Mouse (Mus musculus): ENCODE measurements at regions not wholly inside any gene's neighbourhood (a gene's known extent, or its start where the extent isn't known, plus 50 kb on each side); places are given as distances from the start of the nearest gene placed in this dataset.
"Not testable (repeated sequence)": the region's sequence is repeated elsewhere in the genome, so short reads cannot be mapped to it uniquely, and the experiment has no call there.

GRCm38 (mm10) chrX:50604995-50605394 is 176.7 kb upstream of the Olfr1324 start:
- peak; percentile 50 for TF ChIP-seq CTCF (IDR thresholded peaks at IDR 0.05; ENCODE audit: low read depth)
- not testable (repeated sequence) for H3K4me3 ChIP-seq (ENCODE audit: low read length); DNase-seq (ENCODE audit: low spot score); H3K27me3 ChIP-seq (ENCODE audit: insufficient read depth, low read length); H3K36me3 ChIP-seq (ENCODE audit: insufficient read depth, low read length); H3K9ac ChIP-seq (replicated peaks; ENCODE audit: low read length); H3K4me1 ChIP-seq (ENCODE audit: insufficient read depth, low read length); ATAC-seq; H3K27ac ChIP-seq; H3K9me3 ChIP-seq (ENCODE audit: low read length)
- WGBS: 43% methylated on average over 4 of the region's 4 CpGs
- H3K4me2 ChIP-seq (ENCODE audit: low read depth, low read length): 0 out of 2 replicates have a peak overlapping the region, but pooled peaks have one; percentile 5

GRCm38 (mm10) chrX:50602881-50603280 is 174.6 kb upstream of the Olfr1324 start:
- not testable (repeated sequence) for H3K36me3 ChIP-seq (ENCODE audit: insufficient read depth, low read length); H3K27me3 ChIP-seq (ENCODE audit: insufficient read depth, low read length); H3K9me3 ChIP-seq (ENCODE audit: low read length); H3K9ac ChIP-seq (replicated peaks; ENCODE audit: low read length); H3K4me1 ChIP-seq (ENCODE audit: insufficient read depth, low read length)
- peak; percentile 64 for TF ChIP-seq CTCF (IDR thresholded peaks at IDR 0.05; ENCODE audit: low read depth)
- Histone ChIP-seq H3K4me3 (ENCODE audit: low read length) (peak overlapping the region; percentile 15), H3K27ac (peak overlapping the region; percentile 65), H3K4me2 (ENCODE audit: low read depth, low read length) (0 out of 2 replicates have a peak overlapping the region, but pooled peaks have one; percentile 30)
- 57% methylated on average over 3 of the region's 3 CpGs for WGBS
- DNase-seq (ENCODE audit: low spot score): peak; percentile 89
- peak; percentile 72 for ATAC-seq

GRCm38 (mm10) chrX:50602461-50602875 is 174.2 kb upstream of the Olfr1324 start:
- TF ChIP-seq CTCF (IDR thresholded peaks at IDR 0.05; ENCODE audit: low read depth): peak; percentile 45
- Histone ChIP-seq H3K4me3 (ENCODE audit: low read length) (peak overlapping the region; percentile 15), H3K4me2 (ENCODE audit: low read depth, low read length) (0 out of 2 replicates have a peak overlapping the region, but pooled peaks have one; percentile 30), H3K27ac (peak overlapping the region; percentile 65)
- WGBS: 51% methylated on average over 9 of the region's 9 CpGs
- not testable (repeated sequence) for H3K9ac ChIP-seq (replicated peaks; ENCODE audit: low read length); DNase-seq (ENCODE audit: low spot score); H3K36me3 ChIP-seq (ENCODE audit: insufficient read depth, low read length); H3K27me3 ChIP-seq (ENCODE audit: insufficient read depth, low read length); H3K4me1 ChIP-seq (ENCODE audit: insufficient read depth, low read length); H3K9me3 ChIP-seq (ENCODE audit: low read length)
- 0 out of 2 replicates have a peak, but pooled peaks have one; percentile 7 for ATAC-seq

- not testable (repeated sequence) for H3K27me3 ChIP-seq (ENCODE audit: insufficient read depth, low read length); H3K9ac ChIP-seq (replicated peaks; ENCODE audit: low read length); H3K4me1 ChIP-seq (ENCODE audit: insufficient read depth, low read length); H3K36me3 ChIP-seq (ENCODE audit: insufficient read depth, low read length); H3K9me3 ChIP-seq (ENCODE audit: low read length)
- peak overlapping the region; percentile 73 for H3K27ac ChIP-seq
- H3K4me3 ChIP-seq (ENCODE audit: low read length): peak overlapping the region; percentile 19; the same call in 1 of the 2 replicates
- H3K4me2 ChIP-seq (ENCODE audit: low read depth, low read length): peak overlapping the region; percentile 42
- peak; percentile 74 for ATAC-seq
- peak; percentile 69 for TF ChIP-seq CTCF (IDR thresholded peaks at IDR 0.05; ENCODE audit: low read depth)
- WGBS: 51% methylated on average over 3 of the region's 3 CpGs
- peak; percentile 89 for DNase-seq (ENCODE audit: low spot score)
Measured at GRCm38 (mm10) chrX:50600262-50600661, 172.0 kb upstream of the Olfr1324 start.

- peak; percentile 64 for TF ChIP-seq CTCF (IDR thresholded peaks at IDR 0.05; ENCODE audit: low read depth)
- peak; percentile 73 for DNase-seq (ENCODE audit: low spot score)
- Histone ChIP-seq H3K4me2 (ENCODE audit: low read depth, low read length) (peak overlapping the region; percentile 42), H3K9ac (replicated peaks; ENCODE audit: low read length) (no peak overlapping the region), H3K4me1 (ENCODE audit: insufficient read depth, low read length) (no peaks in the 10 kb centered on the region), H3K27ac (peak overlapping the region; percentile 73), H3K9me3 (ENCODE audit: low read length) (no peaks in the 10 kb centered on the region), H3K4me3 (ENCODE audit: low read length) (peak overlapping the region; percentile 19; the same call in 1 of the 2 replicates), H3K27me3 (ENCODE audit: insufficient read depth, low read length) (no peaks in the 10 kb centered on the region), H3K36me3 (ENCODE audit: insufficient read depth, low read length) (no peaks in the 10 kb centered on the region)
- peak; percentile 55; the same call in 1 of the 2 replicates for ATAC-seq
- WGBS: 55% methylated on average over 4 of the region's 4 CpGs
Measured at GRCm38 (mm10) chrX:50599780-50600179, 171.5 kb upstream of the Olfr1324 start.

GRCm38 (mm10) chrX:50597626-50598025 is 169.3 kb upstream of the Olfr1324 start:
- H3K27me3 ChIP-seq (ENCODE audit: insufficient read depth, low read length); H3K9ac ChIP-seq (replicated peaks; ENCODE audit: low read length); ATAC-seq; H3K4me1 ChIP-seq (ENCODE audit: insufficient read depth, low read length); H3K36me3 ChIP-seq (ENCODE audit: insufficient read depth, low read length); DNase-seq (ENCODE audit: low spot score); H3K9me3 ChIP-seq (ENCODE audit: low read length); H3K4me3 ChIP-seq (ENCODE audit: low read length): not testable (repeated sequence)
- 58% methylated on average over 3 of the region's 3 CpGs for WGBS
- Histone ChIP-seq H3K4me2 (ENCODE audit: low read depth, low read length) (0 out of 2 replicates have a peak overlapping the region, but pooled peaks have one; percentile 24), H3K27ac (0 out of 2 replicates have a peak overlapping the region, but pooled peaks have one; percentile 51)

GRCm38 (mm10) chrX:50597105-50597504 is 168.8 kb upstream of the Olfr1324 start:
- Histone ChIP-seq H3K4me2 (ENCODE audit: low read depth, low read length) (0 out of 2 replicates have a peak overlapping the region, but pooled peaks have one; percentile 24), H3K27me3 (ENCODE audit: insufficient read depth, low read length) (no peaks in the 10 kb centered on the region), H3K36me3 (ENCODE audit: insufficient read depth, low read length) (no peaks in the 10 kb centered on the region), H3K4me3 (ENCODE audit: low read length) (no peak overlapping the region), H3K4me1 (ENCODE audit: insufficient read depth, low read length) (no peaks in the 10 kb centered on the region), H3K9ac (replicated peaks; ENCODE audit: low read length) (no peak overlapping the region), H3K9me3 (ENCODE audit: low read length) (no peaks in the 10 kb centered on the region), H3K27ac (peak overlapping the region; percentile 51; the same call in 1 of the 2 replicates)
- ATAC-seq (no peak), DNase-seq (ENCODE audit: low spot score) (peak; percentile 76)
- peak; percentile 68 for TF ChIP-seq CTCF (IDR thresholded peaks at IDR 0.05; ENCODE audit: low read depth)
- 56% methylated on average over 6 of the region's 6 CpGs for WGBS
